Mouse (Mus musculus) liver, adult 2 months (tissue): ENCODE measurements around the gene AI661453.

Experiments
- CTCF ChIP-seq: fragments of 200-500 bp; IDR thresholded peaks from 2 replicates; pipeline ENCODE4 v1.5.1; 2011; ENCODE audit warnings: low read depth, low read length, control low read depth
- POLR2A ChIP-seq: fragments of 200-500 bp; IDR thresholded peaks from 2 replicates; pipeline ENCODE4 v1.6.1; 2011; ENCODE audit warnings: low read length, control low read depth; ENCODE audit not compliant: insufficient read depth; ENCODE audit errors: extremely low read depth

- TF ChIP-seq POLR2A (no peak), CTCF (no peak)
Measured at GRCm38 (mm10) chr17:47504228-47504627, 67.8 kb downstream of the AI661453 start.
